Mouse (Mus musculus) ZHBTc4 (cell line): Measurements from ENCODE around the gene Vmn2r2.

Source experiments
- DNase-seq: peaks from one replicate; pipeline ENCODE4 v3.0.0-alpha.2; 2011; ENCODE audit warnings: low read depth, low spot score

Vmn2r2 gene

GRCm38 (mm10) chr3:64141878-64142508, at the start of gene Vmn2r2:
Vmn2r2 (minus strand) TSS chr3:64141928.
- DNase-seq, result no peak

DNA sequence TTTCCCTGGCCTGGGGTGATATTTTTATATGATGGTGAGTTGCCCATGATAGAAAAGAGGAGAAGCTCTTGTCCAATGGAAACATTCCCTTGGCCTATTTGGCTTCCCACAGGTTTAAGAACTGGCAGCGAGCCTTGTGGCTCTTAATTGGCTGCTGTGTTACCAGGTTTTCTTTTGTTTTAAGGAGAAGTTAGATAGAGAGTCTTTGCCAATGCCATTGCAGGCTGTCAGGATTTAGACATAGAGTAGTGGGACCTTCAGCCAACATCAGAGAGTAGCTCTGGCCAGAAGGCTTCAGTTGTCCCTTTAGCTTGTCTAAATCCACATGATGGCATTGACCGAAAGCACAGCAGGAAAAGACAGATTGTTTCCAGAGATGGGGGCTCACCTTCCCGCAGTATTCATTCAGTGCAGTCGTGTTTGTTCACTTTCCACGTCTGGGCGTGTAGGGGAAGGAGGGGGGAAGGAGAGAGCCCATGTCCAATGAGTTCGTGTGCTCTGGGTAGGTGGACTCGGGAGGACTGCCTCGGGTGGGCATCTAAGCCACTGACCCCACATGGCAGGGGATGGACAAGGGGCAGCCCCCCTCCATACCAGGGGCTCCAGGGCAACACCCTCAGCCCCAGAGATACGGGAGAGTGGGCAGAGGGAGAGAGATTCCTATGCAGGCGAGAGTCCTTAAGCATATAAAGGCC, 28.2 kb downstream of the Vmn2r2 start:
- no peak for DNase-seq

DNA sequence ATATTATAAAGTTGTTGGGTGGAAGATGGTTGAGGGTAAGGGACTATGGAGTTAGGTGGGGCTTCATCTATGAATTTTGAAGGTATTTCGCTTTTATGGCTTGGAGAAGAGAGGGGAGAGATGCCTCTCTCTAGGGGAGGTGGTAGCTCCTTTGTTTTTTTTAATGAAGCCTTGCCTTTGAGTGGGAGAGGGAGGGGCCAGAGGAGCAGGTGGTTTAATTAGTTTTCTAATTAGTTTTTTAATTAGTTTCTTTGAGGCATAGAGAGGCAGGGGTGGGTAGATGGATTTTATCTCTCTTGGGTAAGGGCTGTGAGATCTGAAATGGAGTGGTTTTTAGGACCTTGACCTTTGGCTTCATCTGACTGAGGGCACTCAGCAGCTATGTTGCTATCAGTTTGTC, 29.0 kb downstream of the Vmn2r2 start:
- no peak for DNase-seq

DNA sequence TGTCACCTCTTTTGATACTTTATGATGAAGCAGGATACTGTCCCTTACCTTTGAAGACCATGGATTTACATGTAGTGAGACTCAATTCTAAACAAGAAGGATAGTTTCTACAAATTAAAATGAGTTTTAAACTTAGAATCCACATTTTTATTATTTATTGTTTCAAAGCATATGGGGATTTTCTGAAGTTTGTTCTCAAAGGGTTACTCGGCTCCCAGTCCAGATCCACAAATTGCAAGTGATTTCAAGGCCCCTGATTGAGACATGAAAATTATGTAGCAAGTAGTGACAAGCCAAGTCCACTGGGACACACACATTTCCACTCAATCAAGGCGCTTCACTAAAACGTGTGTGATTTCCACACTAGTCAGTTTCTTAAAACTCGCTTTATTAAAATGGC, 60.5 kb downstream of the Vmn2r2 start, which contains the start of gene Vmn2r1:
Vmn2r1 (plus strand) TSS at position 301 of the 400 bp plus-strand sequence.
- DNase-seq, result no peak
